Mouse (Mus musculus) layer of hippocampus, adult 9-10 months (tissue): ENCODE results near the gene Fgf12.

Experiments
- DNase-seq: peaks from one replicate; pipeline ENCODE4 v3.0.0; 2022; ENCODE audit warnings: low spot score

Gene Fgf12

GRCm38 (mm10) chr16:28475553-28475952, 277.3 kb downstream of the Fgf12 start:
- no peak for DNase-seq

GRCm38 (mm10) chr16:28454821-28455220, 298.0 kb downstream of the Fgf12 start:
- DNase-seq: no peak

GRCm38 (mm10) chr16:28447114-28447455, 305.8 kb downstream of the Fgf12 start:
- DNase-seq: no peak

- no peak for DNase-seq
Observed at GRCm38 (mm10) chr16:28446334-28447113, 306.3 kb downstream of the Fgf12 start.

GRCm38 (mm10) chr16:28445800-28446333, 307.0 kb downstream of the Fgf12 start:
- no peak for DNase-seq

- no peak for DNase-seq
Observed at GRCm38 (mm10) chr16:28444993-28445799, 307.7 kb downstream of the Fgf12 start.

- no peak for DNase-seq
Observed at GRCm38 (mm10) chr16:28421617-28422016, 331.3 kb downstream of the Fgf12 start.

GRCm38 (mm10) chr16:28419693-28420299, 333.1 kb downstream of the Fgf12 start:
- DNase-seq: no peak

- DNase-seq: no peak
Observed at GRCm38 (mm10) chr16:28411210-28411817, 341.6 kb downstream of the Fgf12 start.

- no peak for DNase-seq
Observed at GRCm38 (mm10) chr16:28408294-28408693, 344.6 kb downstream of the Fgf12 start.

- DNase-seq: no peak
Observed at GRCm38 (mm10) chr16:28407892-28408291, 345.0 kb downstream of the Fgf12 start.

GRCm38 (mm10) chr16:28404156-28404555, 348.7 kb downstream of the Fgf12 start:
- no peak for DNase-seq

- no peak for DNase-seq
Observed at GRCm38 (mm10) chr16:28402701-28403100, 350.2 kb downstream of the Fgf12 start.

- DNase-seq: no peak
Observed at GRCm38 (mm10) chr16:28391283-28391682, 361.6 kb downstream of the Fgf12 start.

- no peak for DNase-seq
Observed at GRCm38 (mm10) chr16:28389114-28389513, 363.8 kb downstream of the Fgf12 start.

- DNase-seq: no peak
Observed at GRCm38 (mm10) chr16:28374790-28375189, 378.1 kb downstream of the Fgf12 start.

GRCm38 (mm10) chr16:28373311-28373710, 379.6 kb downstream of the Fgf12 start:
- no peak for DNase-seq

- no peak for DNase-seq
Observed at GRCm38 (mm10) chr16:28350624-28351023, 402.2 kb downstream of the Fgf12 start.

GRCm38 (mm10) chr16:28345323-28345722, 407.5 kb downstream of the Fgf12 start:
- peak; percentile 24 for DNase-seq

- DNase-seq: no peak
Observed at GRCm38 (mm10) chr16:28337930-28338329, 414.9 kb downstream of the Fgf12 start.

GRCm38 (mm10) chr16:28336700-28337099, 416.2 kb downstream of the Fgf12 start:
- no peak for DNase-seq

- DNase-seq: no peak
Observed at GRCm38 (mm10) chr16:28335025-28335424, 417.8 kb downstream of the Fgf12 start.
